Mouse (Mus musculus) spleen, adult 18-20 months (tissue): ENCODE results near the gene Limch1.

Source experiments
- DNase-seq, 2 experiments: peaks; one replicate each; pipeline ENCODE4 v3.0.0; 2022; ENCODE audit warnings: mixed read lengths in 2 of 2

Gene Limch1

GRCm38 (mm10) chr5:66886410-66887120 is 140.9 kb downstream of the Limch1 start:
- DNase-seq = no peak

DNA sequence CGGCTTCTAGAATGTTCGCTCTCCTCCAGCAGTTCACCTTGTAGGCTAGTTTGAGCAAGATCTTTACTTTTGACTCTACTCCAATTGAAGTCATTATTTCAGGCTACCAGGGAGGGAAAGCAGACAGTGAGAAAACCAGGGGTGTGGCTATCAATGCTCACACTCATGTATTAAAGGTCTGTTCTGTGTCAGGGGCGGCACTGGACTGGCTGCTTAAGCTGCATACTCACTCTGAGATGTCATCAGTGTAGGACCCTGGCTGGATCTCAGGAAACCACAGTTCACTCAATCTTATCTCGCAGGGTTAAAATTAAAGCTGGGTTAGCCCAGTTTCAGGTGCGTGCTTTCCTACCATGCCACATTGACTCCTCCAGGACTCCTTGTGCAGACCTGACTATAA is 142.4 kb downstream of the Limch1 start:
- no peak for DNase-seq

- no peak for DNase-seq
These were observed 143.7 kb downstream of the Limch1 start for GRCm38 (mm10) chr5:66889337-66889736.

DNA sequence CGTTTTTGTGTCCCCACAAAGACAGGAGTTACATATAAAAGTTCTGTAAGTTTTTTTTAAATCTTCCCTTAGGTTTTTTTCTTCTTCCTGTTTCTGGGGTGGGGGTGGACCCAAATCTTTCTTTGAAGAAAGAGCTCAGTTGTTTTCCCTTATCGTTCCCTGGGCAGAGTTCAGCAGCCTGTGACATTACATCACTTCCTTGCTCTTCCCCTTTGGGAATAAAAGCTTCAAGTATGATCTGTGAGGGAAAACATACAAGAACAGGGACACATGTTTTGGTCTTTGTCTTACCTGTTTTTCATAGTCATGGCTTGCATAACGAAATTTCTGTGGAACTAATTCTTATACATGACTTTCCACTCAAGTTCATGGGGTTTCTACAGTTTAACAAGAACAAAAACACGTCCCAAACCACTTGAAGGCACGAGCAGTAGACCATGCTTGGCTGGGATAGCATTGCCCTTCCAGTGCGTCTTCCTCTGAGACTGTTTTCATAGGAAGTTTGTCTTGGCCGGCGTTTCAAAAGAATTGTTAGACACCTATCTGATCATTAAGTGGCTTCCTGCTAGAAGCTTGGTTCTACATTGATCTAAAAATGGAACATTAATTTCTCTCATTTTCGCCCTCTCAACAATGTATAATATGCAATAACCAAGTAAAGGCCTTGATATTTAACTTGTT is 150.0 kb downstream of the Limch1 start:
- no peak for DNase-seq

DNA sequence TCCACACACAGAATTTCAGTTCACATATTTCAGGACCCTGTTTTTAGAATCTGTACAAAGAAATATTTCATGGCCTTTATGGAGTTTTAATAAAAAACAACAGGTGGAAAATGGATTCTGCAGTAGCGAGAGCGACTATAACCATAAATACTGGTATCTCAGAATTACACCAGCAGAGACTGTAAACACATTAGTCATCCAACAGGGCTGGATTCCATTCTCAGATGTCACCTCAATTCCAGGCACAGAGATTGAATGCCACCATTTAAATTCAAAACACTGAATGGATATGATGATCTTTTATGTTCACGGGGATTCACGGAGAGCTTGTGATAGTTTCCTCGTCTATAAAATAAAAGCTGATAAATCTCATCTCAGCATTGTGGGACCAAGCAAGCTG is 152.0 kb downstream of the Limch1 start:
- no peak for DNase-seq

DNA sequence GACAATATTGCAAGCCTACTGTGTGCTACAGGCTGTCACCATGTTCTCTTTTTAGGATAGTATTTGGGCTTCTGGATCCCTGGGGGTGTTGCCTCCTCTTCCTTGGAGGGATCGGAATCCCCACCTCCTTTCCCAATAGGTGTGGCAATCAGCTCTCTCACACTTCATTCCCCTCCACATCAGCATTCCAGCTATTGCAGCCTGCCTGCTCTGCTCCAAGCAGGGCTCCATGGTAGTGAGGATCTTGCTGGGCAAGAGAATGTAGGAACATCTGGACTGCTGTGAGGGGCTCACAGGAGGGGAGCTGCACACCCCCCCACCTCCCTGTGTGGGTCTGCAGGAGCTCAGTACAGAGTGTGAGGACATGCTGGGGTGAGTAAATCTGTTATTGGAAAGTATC is 152.6 kb downstream of the Limch1 start:
- no peak for DNase-seq

GRCm38 (mm10) chr5:66898811-66899430 is 153.3 kb downstream of the Limch1 start:
- DNase-seq = no peak

DNA sequence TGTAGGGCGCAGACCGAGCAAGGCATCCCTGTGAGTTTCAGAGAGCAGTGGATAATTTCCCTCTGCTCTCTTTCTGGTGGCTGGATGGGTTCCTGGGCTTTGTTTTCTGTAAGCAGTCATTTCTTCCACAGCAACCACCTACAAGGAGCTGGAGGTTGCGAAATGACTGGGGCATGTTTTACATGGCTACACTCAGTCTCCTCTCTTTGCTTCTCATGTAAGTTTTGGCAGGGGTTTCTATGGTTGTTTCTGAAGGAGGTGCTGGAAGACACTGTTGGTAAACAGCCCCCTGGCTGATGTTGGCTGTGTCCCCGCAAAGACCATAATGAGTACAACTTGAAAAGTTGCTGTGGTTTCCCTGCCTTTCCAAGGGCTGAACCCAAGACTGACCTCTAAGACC is 155.5 kb downstream of the Limch1 start:
- no peak for DNase-seq

DNA sequence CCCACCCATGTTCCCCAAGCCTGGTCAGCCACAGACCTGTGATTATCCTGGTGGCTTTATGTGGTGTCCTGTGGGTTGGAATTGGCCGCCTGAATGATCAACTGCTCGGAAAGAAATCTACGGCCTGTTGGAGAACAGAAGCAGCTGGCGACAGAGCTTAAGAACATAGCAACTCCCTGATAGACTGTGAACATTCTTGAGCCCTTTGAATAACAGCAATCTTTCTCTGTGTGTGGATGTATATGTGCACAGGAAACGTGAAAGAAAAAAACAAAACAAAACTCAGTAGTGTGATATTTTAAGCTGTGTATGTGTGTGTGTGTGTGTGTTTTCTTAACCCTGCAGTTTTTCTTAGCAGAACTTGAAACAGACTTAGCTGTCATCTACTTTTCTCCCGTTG is 159.2 kb downstream of the Limch1 start:
- no peak for DNase-seq

- DNase-seq = no peak
These were observed 163.3 kb downstream of the Limch1 start for GRCm38 (mm10) chr5:66908883-66909282.

GRCm38 (mm10) chr5:66909962-66910361 is 164.3 kb downstream of the Limch1 start:
- no peak for DNase-seq

GRCm38 (mm10) chr5:66910610-66911009 is 165.0 kb downstream of the Limch1 start:
- no peak for DNase-seq

GRCm38 (mm10) chr5:66911068-66911467 is 165.4 kb downstream of the Limch1 start:
- DNase-seq = no peak

DNA sequence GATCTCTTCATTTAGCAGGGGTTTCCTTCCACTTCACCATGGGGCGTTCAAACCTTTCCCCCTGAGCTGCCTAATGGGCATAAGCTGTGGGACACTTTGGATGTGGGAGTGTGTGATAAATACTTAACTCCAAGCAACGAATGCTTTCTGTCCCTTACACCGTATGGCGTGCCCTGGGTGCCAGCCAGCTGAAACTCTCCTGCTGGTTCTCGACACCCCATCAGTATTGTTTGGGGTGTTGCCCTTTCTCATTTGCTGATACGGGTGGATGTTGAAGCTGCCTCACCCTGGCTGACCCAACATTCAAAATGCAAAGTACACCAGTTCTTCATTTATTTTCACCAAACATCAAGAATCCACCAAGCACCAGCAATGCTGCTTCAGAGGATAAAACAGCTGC is 168.2 kb downstream of the Limch1 start:
- no peak for DNase-seq

GRCm38 (mm10) chr5:66917353-66918315 is 172.0 kb downstream of the Limch1 start:
- no peak for DNase-seq

DNA sequence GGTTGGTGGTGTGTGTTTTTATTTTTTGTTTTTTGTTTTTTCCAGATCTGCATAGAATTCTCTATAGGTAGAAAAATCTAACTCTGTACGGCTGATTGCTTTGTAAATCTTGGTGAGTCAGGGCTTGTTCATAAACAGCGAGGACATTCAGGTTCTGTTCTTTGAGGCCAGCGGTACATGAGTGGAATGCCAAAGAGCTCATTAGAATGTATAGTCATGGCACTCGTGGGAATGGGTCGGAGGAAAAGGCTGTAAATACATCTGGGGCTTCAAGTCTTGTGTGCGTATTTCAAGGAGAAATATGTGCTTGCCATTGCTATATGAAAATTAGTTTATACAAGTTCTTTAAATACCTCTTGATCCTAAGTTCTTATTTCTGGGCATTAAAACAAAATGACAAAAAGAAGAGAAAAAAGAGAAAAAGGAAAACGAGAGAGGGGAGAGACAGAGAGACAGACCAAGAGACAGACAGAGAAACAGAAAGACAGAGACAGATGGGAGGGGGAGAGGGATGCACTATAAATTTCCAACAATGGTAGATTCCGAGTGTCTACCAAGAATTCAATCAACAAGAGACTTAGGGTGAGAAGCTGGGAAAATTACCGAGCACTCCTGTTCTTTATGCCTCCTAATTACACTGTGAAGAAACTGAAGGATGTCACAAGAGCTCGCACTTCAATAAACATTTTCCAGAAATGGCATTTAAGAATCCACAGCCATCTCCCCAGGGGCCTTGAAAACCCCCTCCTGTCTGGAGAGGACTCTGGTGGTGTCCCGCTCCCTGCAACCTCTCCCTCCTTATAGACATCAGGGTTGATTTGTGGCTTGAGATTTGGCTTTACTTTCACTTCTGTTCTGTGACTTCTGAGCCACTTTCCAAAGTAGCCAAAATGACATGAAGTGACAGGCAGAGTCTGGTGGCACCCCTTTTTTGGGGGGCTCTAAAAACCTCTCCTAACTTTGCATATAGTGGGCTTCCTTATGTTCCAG is 173.0 kb downstream of the Limch1 start:
- DNase-seq = no peak

GRCm38 (mm10) chr5:66922582-66922981 is 177.0 kb downstream of the Limch1 start:
- no peak for DNase-seq

GRCm38 (mm10) chr5:66929291-66929690 is 183.7 kb downstream of the Limch1 start:
- no peak for DNase-seq

DNA sequence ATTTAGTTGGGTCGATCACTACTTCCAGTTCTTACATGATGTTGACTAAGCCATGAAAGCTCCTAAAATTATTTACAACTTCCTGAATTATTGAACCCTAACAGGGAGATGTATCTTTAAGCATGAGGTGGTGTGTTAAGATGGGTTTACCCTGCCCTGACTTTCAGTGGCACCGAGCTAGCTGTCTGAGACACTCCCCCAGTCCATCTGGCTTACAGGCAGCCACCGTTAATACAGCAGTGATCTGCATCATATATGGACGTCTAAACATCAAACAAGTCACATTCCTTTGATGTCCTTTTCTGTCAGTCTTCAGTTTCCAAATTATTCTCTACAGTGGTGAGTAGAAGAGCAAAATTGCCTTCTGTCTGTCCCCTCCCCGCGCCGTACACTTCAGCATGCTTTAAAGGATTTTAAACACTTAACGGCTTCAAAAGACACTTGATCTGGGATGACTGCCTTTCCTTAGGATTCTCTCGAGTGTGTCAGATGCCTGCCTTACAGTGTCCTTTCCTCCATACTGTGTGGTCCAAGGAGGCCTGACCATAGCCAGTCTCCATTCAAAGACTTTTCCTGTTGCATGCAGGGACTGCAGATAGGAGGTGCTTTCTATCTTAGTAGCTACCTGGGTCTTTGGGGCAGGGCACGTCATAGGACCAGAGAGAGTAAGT is 187.6 kb downstream of the Limch1 start:
- DNase-seq = no peak

- DNase-seq = no peak
These were observed 189.0 kb downstream of the Limch1 start for GRCm38 (mm10) chr5:66934585-66934984.

DNA sequence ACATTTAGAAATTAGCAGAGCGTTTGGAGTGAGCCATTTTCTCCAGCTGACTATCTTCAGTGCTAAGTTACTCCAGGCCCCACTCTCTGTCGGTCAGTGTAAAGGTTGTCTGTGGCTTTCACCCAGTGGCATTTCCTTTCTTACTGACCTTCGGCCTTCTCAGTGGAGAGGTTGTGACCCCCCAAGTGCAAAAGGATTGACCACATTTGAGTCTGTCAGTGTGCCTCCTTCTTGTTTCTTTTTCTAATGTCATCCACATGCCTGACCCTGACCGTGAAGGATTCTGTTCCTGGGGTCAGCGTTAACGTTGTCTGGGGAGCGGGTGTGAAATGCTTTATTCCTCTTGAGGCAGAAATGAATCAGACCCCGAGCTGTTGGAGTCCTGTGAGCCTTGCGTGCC is 191.7 kb downstream of the Limch1 start:
- no peak for DNase-seq
